Mouse (Mus musculus) ES-Bruce4 (cell line): ENCODE data around the gene Epx.

Experiments used
- CTCF ChIP-seq: IDR thresholded peaks from one replicate; pipeline ENCODE4 v1.8.1; 2011; ENCODE audit warnings: low read depth, low read length
- POLR2A ChIP-seq: IDR thresholded peaks from one replicate; pipeline ENCODE4 v1.8.1; 2011; ENCODE audit warnings: low read length; ENCODE audit not compliant: insufficient read depth

GRCm38 (mm10) chr11:87879826-87880225 lies 4.5 kb upstream of the Epx start:
- no peak for TF ChIP-seq CTCF
- TF ChIP-seq POLR2A: no peak
